In genomic region chr3:23592506-23593141, GRCm38 (mm10) we compare ENCODE assay signal across 15 mouse cellular contexts.
DNase-seq lines count a peak whose midpoint lies in the region; ATAC-seq and TF ChIP-seq lines count a peak whose summit lies in the region.
"Had no signal": no experiment of that assay in that cellular context is flagged by ENCODE, and none has a peak within 500 bp of the region (broad histone marks: within the 10 kb centered on the region; RNA-seq: fewer than 3 reads in every experiment).

No protein-coding gene starts in this region.

- peak; percentile 84 for ATAC-seq in forebrain, embryonic 15.5 days (replicated peaks)
- ATAC-seq: liver, embryonic 12.5 days had no signal

- TF ChIP-seq CTCF in left cerebral cortex, adult 2 months (IDR thresholded peaks at IDR 0.05): no peak

- no peaks in the 10 kb centered on the region for H3K4me1 ChIP-seq in forebrain, embryonic 15.5 days
- H3K4me1 ChIP-seq in forebrain, embryonic 10.5 days: no peaks in the 10 kb centered on the region
- H3K4me1 ChIP-seq: liver, embryonic 12.5 days; neural tube, embryonic 13.5 days had no signal

- no peaks in the 10 kb centered on the region for H3K27me3 ChIP-seq in forebrain, embryonic 15.5 days
- H3K27me3 ChIP-seq in forebrain, embryonic 10.5 days (ENCODE audit: poor library complexity, severe bottlenecking): no peaks in the 10 kb centered on the region
- H3K27me3 ChIP-seq: liver, embryonic 12.5 days; neural tube, embryonic 13.5 days had no signal

- no peaks in the 10 kb centered on the region for H3K36me3 ChIP-seq in forebrain, embryonic 15.5 days
- no peaks in the 10 kb centered on the region for H3K36me3 ChIP-seq in forebrain, embryonic 10.5 days (replicated peaks)
- H3K36me3 ChIP-seq: liver, embryonic 12.5 days; neural tube, embryonic 13.5 days had no signal

- no peak for DNase-seq in forebrain, embryonic 10.5 days (ENCODE audit: extremely low spot score, low spot score)
- peak; percentile 14 for DNase-seq in left cerebral cortex, adult 11 months (ENCODE audit: low spot score)
- no peak for DNase-seq in left cerebral cortex, adult 2 months (ENCODE audit: extremely low spot score in 1 of 2, low spot score in 2 of 2)
- peak; percentile 33 for DNase-seq in right cerebral cortex, adult 18-20 months
- no peak for DNase-seq in right cerebral cortex, postnatal 14 days
- DNase-seq in thymus, postnatal 36 days: no peak
- no peak for DNase-seq in cerebellum, adult 8-10 months
- DNase-seq: adrenal gland, adult 2 months; B cell, adult 2 months; cerebellum, postnatal 25 days; heart, adult 2 months; lung, postnatal 4 days had no signal

- WGBS in forebrain, embryonic 15.5 days: 49% methylated on average over 3 of the region's 3 CpGs
- 92% methylated on average over 3 of the region's 3 CpGs for WGBS in forebrain, embryonic 10.5 days

- no peak overlapping the region for H3K4me3 ChIP-seq in forebrain, embryonic 15.5 days
- H3K4me3 ChIP-seq in forebrain, embryonic 10.5 days: no peak overlapping the region
- no peak overlapping the region for H3K4me3 ChIP-seq in left cerebral cortex, adult 2 months
- H3K4me3 ChIP-seq: heart, adult 2 months; liver, embryonic 12.5 days; neural tube, embryonic 13.5 days had no signal

- no peak overlapping the region for H3K9ac ChIP-seq in forebrain, embryonic 15.5 days (replicated peaks)
- H3K9ac ChIP-seq: liver, embryonic 12.5 days; neural tube, embryonic 13.5 days had no signal

- no peak overlapping the region for H3K4me2 ChIP-seq in forebrain, embryonic 15.5 days (replicated peaks)
- H3K4me2 ChIP-seq: liver, embryonic 12.5 days; neural tube, embryonic 13.5 days had no signal

- no peak overlapping the region for H3K27ac ChIP-seq in forebrain, embryonic 15.5 days (replicated peaks)
- no peak overlapping the region for H3K27ac ChIP-seq in forebrain, embryonic 10.5 days
- H3K27ac ChIP-seq in left cerebral cortex, adult 2 months: no peak overlapping the region; the same call in 1 of the 2 replicates
- H3K27ac ChIP-seq: heart, adult 2 months; liver, embryonic 12.5 days; neural tube, embryonic 13.5 days had no signal

- intact Hi-C loops in left cerebral cortex, adult 2 months (cut with DNase I): loop anchor here (5.0 kb wide), 1 partner anchor 465 kb away; no protein-coding TSS in a partner anchor

- H3K9me3 ChIP-seq in forebrain, embryonic 15.5 days: no peaks in the 10 kb centered on the region
- no peaks in the 10 kb centered on the region for H3K9me3 ChIP-seq in forebrain, embryonic 10.5 days
- H3K9me3 ChIP-seq: liver, embryonic 12.5 days; neural tube, embryonic 13.5 days had no signal

Comparison
In these comparisons a context has a peak if more than half of its experiments do, and no peak if none do; other contexts are left out.
1. DNase-seq: peak in left cerebral cortex, adult 11 months (single experiment) and right cerebral cortex, adult 18-20 months (single experiment); none in forebrain, embryonic 10.5 days (single experiment), left cerebral cortex, adult 2 months (0 of 2), right cerebral cortex, postnatal 14 days (single experiment), thymus, postnatal 36 days (0 of 2) and cerebellum, adult 8-10 months (single experiment).